Mouse (Mus musculus) C2C12 (cell line): Measurements from ENCODE around the gene B3gnt3.

Source experiments
- CEBPB ChIP-seq: IDR thresholded peaks from one replicate; pipeline ENCODE4 v1.6.1; 2011; ENCODE audit warnings: low read depth, mild to moderate bottlenecking, control low read depth, moderate library complexity
- CTCF ChIP-seq: IDR thresholded peaks from one replicate; pipeline ENCODE4 v1.5.1; 2011; ENCODE audit not compliant: control insufficient read depth, insufficient read depth, insufficient read length
- FOSL1 ChIP-seq: IDR thresholded peaks from one replicate; pipeline ENCODE4 v1.8.0; 2011; ENCODE audit warnings: mild to moderate bottlenecking, low read length; ENCODE audit not compliant: poor library complexity, insufficient read depth, severe bottlenecking
- MAX ChIP-seq: IDR thresholded peaks from one replicate; pipeline ENCODE4 v1.6.1; 2011; ENCODE audit warnings: mild to moderate bottlenecking, control low read depth
- MYOD1 ChIP-seq: IDR thresholded peaks from one replicate; pipeline ENCODE4 v1.6.1; 2011; ENCODE audit warnings: low read depth; ENCODE audit not compliant: control insufficient read depth, insufficient read length
- USF1 ChIP-seq: IDR thresholded peaks from one replicate; pipeline ENCODE4 v1.6.1; 2011; ENCODE audit warnings: low read depth, mild to moderate bottlenecking, control low read depth, moderate library complexity

GRCm38 (mm10) chr8:71680471-71680870 lies 21.1 kb downstream of the B3gnt3 start:
- TF ChIP-seq CTCF: no peak
- no peak for TF ChIP-seq USF1
- no peak for TF ChIP-seq MAX
- TF ChIP-seq CEBPB: no peak
- no peak for TF ChIP-seq FOSL1
- no peak for TF ChIP-seq MYOD1
